Mouse (Mus musculus) embryo, embryonic 10.5 days (tissue): Measurements from ENCODE around the gene Pth2.
A peak's percentile ranks its signal among the peaks of the same experiment; 100 is the strongest.

Experiments used
- DNase-seq: peaks from one replicate; pipeline ENCODE4 v3.0.0-alpha.2; 2015; ENCODE audit warnings: low spot score

Pth2 gene

DNA sequence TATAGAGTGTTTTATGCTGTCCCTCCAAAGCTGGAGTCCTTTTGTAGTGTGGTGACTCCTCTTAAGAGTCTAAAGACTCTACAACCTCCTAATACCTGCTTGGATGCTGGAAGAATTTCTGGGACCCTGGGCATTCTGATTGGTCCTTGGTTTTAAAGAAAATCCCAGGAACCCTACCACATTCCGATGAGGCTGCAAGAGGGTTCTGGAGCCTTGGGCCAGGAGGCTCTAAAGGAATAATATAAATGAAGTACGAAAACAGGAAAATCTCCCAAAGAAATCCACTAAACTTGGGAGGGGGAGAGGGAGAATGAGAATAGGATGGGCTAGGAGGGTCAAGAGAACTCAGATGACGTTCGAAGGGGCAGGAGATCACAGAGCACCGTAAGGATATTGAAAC is 27.2 kb upstream of the Pth2 start:
- no peak for DNase-seq

DNA sequence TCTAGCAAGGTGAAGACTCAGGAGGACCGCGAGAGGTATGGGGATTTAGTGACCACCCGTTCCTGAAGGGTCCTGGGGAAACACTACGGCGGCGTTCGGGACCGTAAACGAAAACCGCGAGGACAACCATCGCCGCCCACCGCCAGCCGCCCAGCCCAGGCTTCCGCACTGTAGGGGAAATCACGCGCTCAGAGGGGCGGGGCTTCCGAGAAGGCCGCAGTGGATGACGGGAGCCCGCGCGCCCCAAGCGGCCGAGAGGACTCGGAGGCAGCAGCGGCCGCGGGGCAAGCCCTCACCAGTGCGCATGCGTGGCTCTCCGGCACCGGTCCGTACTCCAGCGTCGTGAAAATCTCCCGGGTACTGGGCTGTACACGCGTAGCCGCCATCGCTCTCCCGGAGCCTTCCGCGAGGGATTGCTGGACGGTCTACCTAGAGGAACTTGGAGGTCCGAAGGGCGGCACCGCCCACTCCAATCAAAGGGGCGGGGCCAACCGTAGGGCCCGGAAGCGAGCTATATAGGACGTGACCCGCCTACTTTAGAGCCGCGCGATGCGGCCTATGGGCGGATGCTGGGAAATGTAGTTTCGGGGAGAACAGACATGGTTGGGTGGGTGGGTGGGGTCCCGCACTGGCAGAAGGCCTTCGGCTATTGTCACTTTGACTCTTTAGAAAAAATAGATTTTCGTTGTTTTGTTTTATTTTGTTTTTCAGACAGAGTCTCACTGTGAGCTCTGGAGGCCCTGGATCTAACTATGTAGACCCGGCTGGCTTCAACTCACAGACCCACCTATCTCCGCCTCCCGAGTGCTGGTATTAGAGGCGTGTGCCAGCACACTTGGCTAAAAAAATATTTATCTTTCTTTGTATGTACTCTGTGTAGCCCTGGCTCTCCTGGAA is 26.5 kb upstream of the Pth2 start, which contains the start of the genes Pih1d1 and Aldh16a1:
Gene Pih1d1, plus strand, starts transcription at position 208 of the 897 bp plus-strand sequence.
Gene Aldh16a1, minus strand, starts transcription at position 489 of the 897 bp plus-strand sequence.
- peak; percentile 97 for DNase-seq

GRCm38 (mm10) chr7:45154993-45155514 is 25.7 kb upstream of the Pth2 start:
- DNase-seq: peak; percentile 43

- DNase-seq: no peak
Observed at GRCm38 (mm10) chr7:45155590-45155989, 25.2 kb upstream of the Pth2 start.

DNA sequence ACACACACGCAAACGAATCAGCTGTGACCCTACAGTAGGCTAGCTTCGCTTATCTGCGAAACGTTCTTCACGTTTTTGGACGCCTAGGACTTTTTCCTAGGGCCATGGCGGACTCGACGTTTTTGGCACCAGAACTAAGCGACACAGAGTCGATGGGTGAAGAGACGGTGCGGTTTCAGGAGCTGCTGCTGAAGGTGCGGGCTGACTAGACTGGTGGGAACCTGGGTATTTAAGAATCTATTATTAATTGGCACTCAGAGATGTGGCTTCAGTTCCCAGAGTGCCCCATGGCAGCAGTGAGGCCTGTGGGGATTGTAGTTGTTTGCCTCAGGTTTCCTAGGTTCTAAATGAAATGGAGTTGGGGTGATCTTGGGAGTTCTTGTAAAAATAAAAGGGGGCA is 24.6 kb upstream of the Pth2 start:
- DNase-seq: no peak

DNA sequence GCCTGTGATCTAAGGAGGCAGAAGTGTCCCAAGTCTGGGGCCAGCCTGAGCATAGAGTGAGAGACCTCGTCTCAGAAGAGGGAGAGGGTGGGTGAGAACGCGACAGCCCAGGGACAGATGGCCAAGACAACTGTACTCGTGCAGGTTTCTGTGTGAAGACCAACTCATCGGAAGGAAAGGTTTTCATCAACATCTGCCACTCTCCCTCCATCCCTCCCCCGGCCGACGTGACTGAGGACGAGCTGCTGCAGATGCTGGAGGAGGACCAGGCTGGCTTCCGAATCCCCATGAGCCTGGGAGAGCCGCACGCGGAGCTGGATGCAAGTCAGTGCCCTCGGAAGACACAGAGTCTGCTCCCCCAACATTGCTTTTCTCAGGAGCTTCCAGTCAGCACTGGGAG is 23.3 kb upstream of the Pth2 start:
- no peak for DNase-seq

- DNase-seq: no peak
Observed at GRCm38 (mm10) chr7:45158991-45159390, 21.8 kb upstream of the Pth2 start.

- DNase-seq: no peak
Observed at GRCm38 (mm10) chr7:45160316-45160800, 20.4 kb upstream of the Pth2 start.

- DNase-seq: no peak
Observed at GRCm38 (mm10) chr7:45160866-45161265, 19.9 kb upstream of the Pth2 start.

GRCm38 (mm10) chr7:45161612-45162473 is 19.0 kb upstream of the Pth2 start:
- DNase-seq: peak; percentile 95

- no peak for DNase-seq
Observed at GRCm38 (mm10) chr7:45162551-45162950, 18.2 kb upstream of the Pth2 start.

GRCm38 (mm10) chr7:45162996-45163615 is 17.7 kb upstream of the Pth2 start:
- DNase-seq: no peak

DNA sequence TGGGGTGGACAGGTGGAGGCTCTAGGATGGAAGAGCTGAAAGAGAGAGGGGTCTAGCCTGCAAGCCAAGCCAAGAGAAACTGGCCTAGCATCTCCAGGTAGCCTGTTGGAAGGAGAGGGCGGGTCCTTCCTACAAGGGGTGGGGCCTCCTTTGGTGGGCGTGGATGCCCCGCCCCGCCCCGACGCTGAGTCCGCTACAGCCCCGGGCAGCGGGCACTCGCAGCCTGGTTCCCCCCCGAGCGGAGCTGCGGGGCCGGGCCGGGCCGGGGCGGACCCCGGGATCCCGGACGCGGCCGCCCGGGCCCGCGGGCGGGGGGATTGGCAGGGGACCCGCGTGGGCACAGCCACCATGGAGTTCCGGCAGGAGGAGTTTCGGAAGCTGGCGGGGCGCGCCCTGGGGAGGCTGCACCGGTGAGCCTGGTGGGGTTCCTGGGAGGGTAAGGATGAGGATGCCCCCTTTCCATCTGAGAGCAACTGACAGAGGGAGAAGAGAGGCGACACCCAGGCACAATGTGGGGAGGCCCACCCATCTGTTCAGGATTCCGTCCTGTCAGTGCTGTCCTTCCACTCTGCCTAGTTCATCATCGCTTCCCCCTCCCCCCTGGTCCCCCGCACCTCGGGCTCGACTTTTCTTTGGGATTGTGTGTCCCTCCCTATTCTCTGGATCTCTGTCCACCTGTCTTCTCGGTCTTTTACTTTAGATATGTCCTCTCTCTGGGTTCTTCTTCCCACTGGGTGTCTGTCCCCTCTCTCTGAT is 16.9 kb upstream of the Pth2 start, which contains the start of gene Slc17a7:
Gene Slc17a7, plus strand, starts transcription at position 215 of the 756 bp plus-strand sequence.
- DNase-seq: peak; percentile 59

DNA sequence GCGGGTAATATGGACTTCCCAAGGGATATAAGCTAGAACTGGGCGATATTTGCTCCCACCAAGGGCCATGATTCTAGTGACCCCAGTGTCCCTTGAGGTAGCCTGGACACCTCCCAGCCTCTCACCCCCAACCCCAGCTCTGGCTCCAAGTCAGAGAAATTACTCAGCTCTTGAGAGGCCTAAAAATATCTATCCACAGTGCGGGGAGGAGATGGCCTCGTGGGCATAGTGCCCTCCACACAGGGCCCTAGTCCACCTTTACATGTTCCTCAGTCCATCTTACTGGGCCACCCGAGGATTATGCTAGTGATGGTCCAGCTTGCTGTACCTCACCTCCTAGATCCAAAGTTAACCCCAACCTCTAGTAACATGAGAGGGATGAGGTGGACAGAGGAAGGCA is 16.0 kb upstream of the Pth2 start:
- no peak for DNase-seq

DNA sequence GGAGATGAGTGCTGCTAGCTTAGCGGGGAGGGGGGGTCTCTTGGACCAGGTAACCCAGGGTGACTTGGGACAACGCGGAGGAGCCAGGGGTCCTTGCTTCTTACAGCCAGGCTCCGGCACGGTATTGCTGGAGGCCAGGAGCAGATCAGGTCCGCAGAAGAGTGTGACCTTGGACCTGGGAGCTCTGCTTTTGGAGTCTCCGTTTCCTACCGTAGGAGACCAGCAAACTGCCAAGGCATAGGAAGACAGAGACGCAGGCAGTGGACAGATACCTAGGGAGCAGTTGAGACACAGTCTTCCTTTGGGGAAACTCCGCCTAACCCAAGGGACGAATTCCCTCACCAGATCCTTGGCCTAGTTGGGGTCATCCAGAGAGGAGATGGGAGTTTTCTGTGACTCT is 15.1 kb upstream of the Pth2 start:
- no peak for DNase-seq

GRCm38 (mm10) chr7:45166950-45167401 is 13.8 kb upstream of the Pth2 start:
- no peak for DNase-seq

DNA sequence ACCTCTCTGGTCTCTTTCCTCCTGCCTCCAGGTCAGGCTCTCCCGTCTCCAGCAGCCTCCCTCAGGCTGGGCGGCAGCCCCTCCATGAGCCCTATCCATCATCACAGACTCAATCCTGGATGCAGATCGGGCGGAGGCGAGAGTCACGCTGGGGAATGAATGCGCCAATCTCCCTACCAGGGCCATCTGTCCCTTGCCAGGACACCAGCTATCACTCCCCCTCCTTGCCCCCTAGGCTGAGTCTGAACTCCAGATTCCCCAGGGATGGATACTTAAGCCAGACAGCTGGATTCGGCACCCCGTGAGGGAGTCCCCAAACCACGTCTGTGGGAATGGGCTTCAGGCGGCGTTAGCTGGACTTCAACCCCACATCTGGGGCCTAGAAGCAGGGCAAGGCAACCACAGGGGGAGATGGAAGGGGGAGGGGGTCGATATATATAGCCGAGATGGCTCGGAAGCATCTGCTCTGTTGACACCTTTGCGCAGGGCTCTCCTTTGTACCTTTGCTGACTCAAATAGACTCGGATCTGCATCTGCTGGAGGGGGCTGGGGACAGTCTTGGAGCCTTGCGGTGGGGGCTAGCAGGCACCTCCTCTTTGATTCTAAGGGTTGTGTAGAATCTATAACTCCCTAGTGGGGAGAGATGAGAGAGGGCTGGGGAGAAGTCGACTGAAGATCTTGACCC is 12.9 kb upstream of the Pth2 start:
- no peak for DNase-seq

- no peak for DNase-seq
Observed at GRCm38 (mm10) chr7:45168656-45169055, 12.1 kb upstream of the Pth2 start.

GRCm38 (mm10) chr7:45169495-45169894 is 11.3 kb upstream of the Pth2 start:
- no peak for DNase-seq

- DNase-seq: no peak
Observed at GRCm38 (mm10) chr7:45172974-45173373, 7.8 kb upstream of the Pth2 start.
